Mouse (Mus musculus): ENCODE results near the gene Snx33. TPM values are rescaled to one million over a fixed set of nuclear protein-coding genes. Genes with fewer than 3 reads are reported as not detected.

Gene Snx33
- total and polyA plus RNA-seq, 3 experiments, result 2.2 to 3.5 TPM; not detected in 1

- TF ChIP-seq KAT2A (conservative IDR thresholded peaks at IDR 0.05; ENCODE audit: low read depth, low read length), result no peak
These were observed 55.1 kb downstream of the Snx33 start (continued) for GRCm38 (mm10) chr9:56873097-56873496.

- peaks cover 0 to 5% of the 10 kb centered on the region in 2 experiments; a peak in 1 of 4 replicates for H3K4me1 ChIP-seq (ENCODE audit: control insufficient read depth in 1 of 2, insufficient read depth in 2 of 2, low read length in 2 of 2)
- TF ChIP-seq GABPA (IDR thresholded peaks at IDR 0.05; ENCODE audit: low read depth, low read length) (no peak), MXI1 (IDR thresholded peaks at IDR 0.05; ENCODE audit: low read depth, low read length) (no peak), ZNF384 (IDR thresholded peaks at IDR 0.05; ENCODE audit: low read depth, low read length) (no peak), CTCF (IDR thresholded peaks at IDR 0.05 in 2 of 3, conservative IDR thresholded peaks at IDR 0.05 in 1 of 3; ENCODE audit: control insufficient read depth in 1 of 3, insufficient read depth in 1 of 3, low read depth in 2 of 3, low read length in 3 of 3, poor library complexity in 1 of 3, severe bottlenecking in 1 of 3) (no peak)
- H3K79me2 ChIP-seq (ENCODE audit: control insufficient read depth, insufficient read depth, low read length, poor library complexity), result no peaks in the 10 kb centered on the region
- H3K36me3 ChIP-seq (ENCODE audit: control insufficient read depth in 1 of 2, insufficient read depth in 2 of 2, low read length in 2 of 2), result no peaks in the 10 kb centered on the region
- H3K9ac ChIP-seq (ENCODE audit: control insufficient read depth, low read depth, low read length, poor library complexity, severe bottlenecking), result no peak overlapping the region
- no peak for DNase-seq (ENCODE audit: low read depth, low spot score)
- no peaks in the 10 kb centered on the region for H3K9me3 ChIP-seq (replicated peaks; ENCODE audit: insufficient read depth, low read length)
- H3K4me3 ChIP-seq (ENCODE audit: control insufficient read depth in 1 of 2, insufficient read depth in 1 of 2, low read depth in 2 of 2, low read length in 2 of 2), result no peak overlapping the region
- H3K27ac ChIP-seq (ENCODE audit: control insufficient read depth, low read depth, low read length), result no peak overlapping the region
- peaks cover 0 to 1% of the 10 kb centered on the region in 2 experiments; a peak in 3 of 4 replicates for H3K27me3 ChIP-seq (ENCODE audit: control insufficient read depth in 1 of 2, insufficient read depth in 2 of 2, low read length in 2 of 2)
These were observed 55.9 kb downstream of the Snx33 start for GRCm38 (mm10) chr9:56872105-56872903.

GRCm38 (mm10) chr9:56871191-56871590 lies 57.0 kb downstream of the Snx33 start:
- Histone ChIP-seq H3K36me3 (ENCODE audit: control insufficient read depth in 1 of 2, insufficient read depth in 2 of 2, low read length in 2 of 2) (no peaks in the 10 kb centered on the region), H3K79me2 (ENCODE audit: control insufficient read depth, insufficient read depth, low read length, poor library complexity) (no peaks in the 10 kb centered on the region), H3K4me1 (ENCODE audit: control insufficient read depth in 1 of 2, insufficient read depth in 2 of 2, low read length in 2 of 2) (peaks cover 0 to 5% of the 10 kb centered on the region in 2 experiments; a peak in 1 of 4 replicates), H3K4me3 (ENCODE audit: control insufficient read depth in 1 of 2, insufficient read depth in 1 of 2, low read depth in 2 of 2, low read length in 2 of 2) (no peak overlapping the region), H3K9ac (ENCODE audit: control insufficient read depth, low read depth, low read length, poor library complexity, severe bottlenecking) (no peak overlapping the region), H3K9me3 (replicated peaks; ENCODE audit: insufficient read depth, low read length) (no peaks in the 10 kb centered on the region), H3K27ac (ENCODE audit: control insufficient read depth, low read depth, low read length) (no peak overlapping the region), H3K27me3 (ENCODE audit: control insufficient read depth in 1 of 2, insufficient read depth in 2 of 2, low read length in 2 of 2) (peaks cover 0 to 1% of the 10 kb centered on the region in 2 experiments; a peak in 3 of 4 replicates)
- DNase-seq (ENCODE audit: low read depth, low spot score), result no peak
- TF ChIP-seq CHD2 (IDR thresholded peaks at IDR 0.05; ENCODE audit: low read length), result no peak
- TF ChIP-seq ZMIZ1 (IDR thresholded peaks at IDR 0.05; ENCODE audit: low read depth, low read length), result no peak
- TF ChIP-seq ETS1 (IDR thresholded peaks at IDR 0.05; ENCODE audit: low read depth, low read length), result no peak

- Histone ChIP-seq H3K4me1 (ENCODE audit: control insufficient read depth in 1 of 2, insufficient read depth in 2 of 2, low read length in 2 of 2) (peaks cover 0 to 5% of the 10 kb centered on the region in 2 experiments; a peak in 1 of 4 replicates), H3K27ac (ENCODE audit: control insufficient read depth, low read depth, low read length) (no peak overlapping the region)
- no peak for TF ChIP-seq MXI1 (IDR thresholded peaks at IDR 0.05; ENCODE audit: low read depth, low read length)
- TF ChIP-seq TCF12 (IDR thresholded peaks at IDR 0.05; ENCODE audit: low read depth, low read length), result no peak
- no peak for TF ChIP-seq JUND (IDR thresholded peaks at IDR 0.05; ENCODE audit: low read depth, low read length)
- TF ChIP-seq RCOR1 (IDR thresholded peaks at IDR 0.05; ENCODE audit: low read depth, low read length), result no peak
- TF ChIP-seq HCFC1 (IDR thresholded peaks at IDR 0.05; ENCODE audit: low read depth, low read length), result no peak
- no peak for TF ChIP-seq SMC3 (IDR thresholded peaks at IDR 0.05; ENCODE audit: low read depth, low read length)
- TF ChIP-seq USF1 (IDR thresholded peaks at IDR 0.05; ENCODE audit: low read depth, low read length), result no peak
- TF ChIP-seq NRF1 (IDR thresholded peaks at IDR 0.05; ENCODE audit: insufficient read depth, low read depth, low read length, poor library complexity, severe bottlenecking), result no peak
- TF ChIP-seq CHD2 (IDR thresholded peaks at IDR 0.05; ENCODE audit: low read length), result no peak
- no peak for TF ChIP-seq CTCF (IDR thresholded peaks at IDR 0.05 in 2 of 3, conservative IDR thresholded peaks at IDR 0.05 in 1 of 3; ENCODE audit: control insufficient read depth in 1 of 3, insufficient read depth in 1 of 3, low read depth in 2 of 3, low read length in 3 of 3, poor library complexity in 1 of 3, severe bottlenecking in 1 of 3)
- TF ChIP-seq UBTF (IDR thresholded peaks at IDR 0.05; ENCODE audit: borderline replicate concordance, insufficient read depth, low read depth, low read length), result no peak
- TF ChIP-seq ZC3H11A (IDR thresholded peaks at IDR 0.05; ENCODE audit: low read depth, low read length), result no peak
- TF ChIP-seq POLR2AphosphoS5 (IDR thresholded peaks at IDR 0.05; ENCODE audit: borderline replicate concordance, low read depth, low read length), result no peak
- no peak for TF ChIP-seq ELF1 (IDR thresholded peaks at IDR 0.05; ENCODE audit: low read depth, low read length)
- no peak for TF ChIP-seq POLR2AphosphoS2 (IDR thresholded peaks at IDR 0.05; ENCODE audit: low read length)
- TF ChIP-seq E2F4 (IDR thresholded peaks at IDR 0.05; ENCODE audit: borderline replicate concordance, low read depth, low read length), result no peak
- no peak for TF ChIP-seq TBP (IDR thresholded peaks at IDR 0.05; ENCODE audit: low read depth, low read length)
These were observed 57.4 kb downstream of the Snx33 start for GRCm38 (mm10) chr9:56870778-56871177.

More at GRCm38 (mm10) chr9:56870778-56871177, 57.4 kb downstream of the Snx33 start:
- Histone ChIP-seq H3K27me3 (ENCODE audit: control insufficient read depth in 1 of 2, insufficient read depth in 2 of 2, low read length in 2 of 2) (peaks cover 0 to 1% of the 10 kb centered on the region in 2 experiments; a peak in 3 of 4 replicates), H3K9ac (ENCODE audit: control insufficient read depth, low read depth, low read length, poor library complexity, severe bottlenecking) (no peak overlapping the region), H3K4me3 (ENCODE audit: control insufficient read depth in 1 of 2, insufficient read depth in 1 of 2, low read depth in 2 of 2, low read length in 2 of 2) (no peak overlapping the region), H3K79me2 (ENCODE audit: control insufficient read depth, insufficient read depth, low read length, poor library complexity) (no peaks in the 10 kb centered on the region), H3K9me3 (replicated peaks; ENCODE audit: insufficient read depth, low read length) (no peaks in the 10 kb centered on the region), H3K36me3 (ENCODE audit: control insufficient read depth in 1 of 2, insufficient read depth in 2 of 2, low read length in 2 of 2) (no peaks in the 10 kb centered on the region)
- DNase-seq (ENCODE audit: low read depth, low spot score), result no peak
